Mouse (Mus musculus) embryonic facial prominence, embryonic 12.5 days (tissue): ENCODE measurements around the gene Ttc28. TPM values are rescaled to one million over a fixed set of nuclear protein-coding genes. Genes with fewer than 3 reads are reported as not detected.

ENCODE experiments used
- ATAC-seq: fragments of 200-750 bp; cut with Nextera tagmentation; 2 replicates; pipeline ENCODE4 v1.8.0; 2017; ENCODE audit not compliant: insufficient number of reproducible peaks, insufficient read depth, low FRiP score, low TSS enrichment
- H3K27ac ChIP-seq: fragments of 300-500 bp; sonication (generic); 2 replicates; pipeline ENCODE4 v1.5.1; 2016; ENCODE audit warnings: mild to moderate bottlenecking
- H3K27me3 ChIP-seq: fragments of 300-500 bp; sonication (generic); 2 replicates; pipeline ENCODE4 v1.6.1; 2016; ENCODE audit warnings: mild to moderate bottlenecking, moderate library complexity
- H3K36me3 ChIP-seq: fragments of 300-500 bp; sonication (generic); 2 replicates; pipeline ENCODE4 v1.6.1; 2016; ENCODE audit warnings: mild to moderate bottlenecking
- H3K4me1 ChIP-seq: fragments of 300-500 bp; sonication (generic); 2 replicates; pipeline ENCODE4 v1.6.1; 2016
- H3K4me2 ChIP-seq: fragments of 300-500 bp; sonication (generic); replicated peaks from 2 replicates; pipeline ENCODE4 v1.6.1; 2016; ENCODE audit warnings: mild to moderate bottlenecking, moderate library complexity
- H3K4me3 ChIP-seq: fragments of 300-500 bp; sonication (generic); 2 replicates; pipeline ENCODE4 v1.5.1; 2016; ENCODE audit warnings: mild to moderate bottlenecking
- H3K9ac ChIP-seq: fragments of 300-500 bp; sonication (generic); 2 replicates; pipeline ENCODE4 v1.6.1; 2016; ENCODE audit warnings: mild to moderate bottlenecking, moderate library complexity
- H3K9me3 ChIP-seq: fragments of 300-500 bp; sonication (generic); 2 replicates; pipeline ENCODE4 v1.6.1; 2016; ENCODE audit warnings: mild to moderate bottlenecking, moderate library complexity
- WGBS: fragments of 180-500 bp; shearing (Covaris S2); methylation state at CpG from one replicate; pipeline ENCODE4 v1.1.7; 2016; 5-methylcytosine and 5-hydroxymethylcytosine counted together
- polyA plus RNA-seq: library from polyadenylated mRNA; unstranded; fragments of >200 nt; fragmentation: Nextera tagmentation; extraction: Ambion mirVana; gene quantifications from 2 replicates; pipeline ENCODE4 v1.2.1, GENCODE M21; 2016

The Ttc28 gene
- polyA plus RNA-seq, 1 experiment from 2014 or later, result 21.2 TPM

DNA sequence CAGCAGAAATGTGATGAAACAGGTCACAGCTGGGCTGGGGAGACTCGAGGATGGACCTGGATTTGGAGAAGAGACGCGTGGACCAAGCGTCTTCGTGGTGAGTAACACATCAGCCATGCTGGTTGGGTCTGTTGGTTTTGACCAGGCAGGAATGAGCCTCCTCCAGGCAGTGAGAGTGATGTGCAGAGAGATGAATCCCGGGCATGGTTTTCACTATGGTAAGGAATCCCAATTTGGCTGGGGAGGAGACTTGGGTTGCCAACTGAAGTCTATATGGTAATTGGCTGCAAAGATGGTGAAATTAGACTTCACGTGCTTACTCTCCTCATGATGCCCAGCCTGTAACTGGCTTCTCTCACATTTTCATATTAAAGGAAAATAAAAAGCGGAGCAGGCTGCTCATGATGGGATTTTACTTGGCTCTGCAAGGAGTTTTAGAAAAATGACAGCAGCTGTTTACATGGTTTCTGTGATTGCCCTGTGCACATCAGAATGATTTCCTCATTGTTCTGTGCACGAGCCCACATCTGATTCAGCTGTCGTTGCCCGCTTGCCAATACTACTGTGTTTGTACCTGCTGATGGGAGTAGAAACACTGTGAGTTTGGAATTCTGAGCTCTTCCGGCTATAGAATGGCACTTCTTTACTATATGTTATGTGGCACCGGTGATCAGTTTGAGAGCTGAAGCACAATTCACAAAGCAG is 117.4 kb downstream of the Ttc28 start:
- no peaks in the 10 kb centered on the region for H3K9me3 ChIP-seq
- H3K27ac ChIP-seq, result no peak overlapping the region
- H3K36me3 ChIP-seq, result no peaks in the 10 kb centered on the region
- no peak overlapping the region for H3K4me3 ChIP-seq
- peaks cover 16% of the 10 kb centered on the region for H3K4me1 ChIP-seq
- 77% methylated on average over 13 of the region's 13 CpGs for WGBS
- H3K4me2 ChIP-seq, result no peak overlapping the region
- no peaks in the 10 kb centered on the region for H3K27me3 ChIP-seq
- ATAC-seq, result no peak
- H3K9ac ChIP-seq, result no peak overlapping the region

DNA sequence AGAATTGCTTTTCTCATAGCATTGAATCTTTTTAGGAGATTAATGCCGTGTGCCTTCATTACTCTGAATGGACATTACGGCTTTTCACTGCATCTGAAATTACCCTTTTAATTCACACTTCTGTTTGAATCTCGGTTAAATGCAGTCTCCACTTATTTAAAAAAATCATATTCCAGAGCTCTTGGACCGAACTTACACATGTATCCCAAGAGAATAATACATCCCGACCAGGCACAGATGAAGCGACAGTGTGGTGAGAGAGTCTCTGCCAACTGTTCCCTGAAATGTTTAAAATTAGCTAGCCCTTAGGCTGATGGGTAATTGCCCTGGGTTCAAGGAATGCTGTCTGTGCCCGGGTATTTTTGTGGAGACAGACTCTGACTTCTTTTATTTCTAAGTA is 118.1 kb downstream of the Ttc28 start:
- WGBS, result 43% methylated on average over 7 of the region's 7 CpGs
- Histone ChIP-seq H3K4me3 (no peak overlapping the region), H3K4me2 (no peak overlapping the region), H3K9ac (no peak overlapping the region), H3K36me3 (no peaks in the 10 kb centered on the region), H3K27me3 (no peaks in the 10 kb centered on the region), H3K27ac (no peak overlapping the region), H3K4me1 (peaks cover 16% of the 10 kb centered on the region), H3K9me3 (no peaks in the 10 kb centered on the region)
- ATAC-seq, result no peak

DNA sequence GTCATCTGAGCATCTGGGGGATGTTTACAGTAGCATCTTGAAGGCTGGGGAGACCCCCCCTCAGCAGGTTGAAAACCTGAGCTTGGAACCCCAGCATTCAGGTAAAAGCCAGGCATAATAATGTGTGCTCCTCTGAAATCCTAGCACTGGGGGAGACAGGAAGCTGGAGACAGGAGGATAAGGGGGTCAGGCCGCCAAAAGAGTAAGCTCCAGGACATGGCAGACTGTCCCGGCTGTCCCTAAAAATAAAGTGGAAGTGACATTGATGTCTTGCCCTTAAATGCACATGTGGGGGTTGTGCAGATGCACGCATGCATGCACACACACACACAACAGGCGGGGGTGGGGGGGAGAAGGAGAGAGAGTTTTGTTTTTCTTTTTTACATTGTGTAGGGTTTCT is 118.7 kb downstream of the Ttc28 start:
- Histone ChIP-seq H3K4me1 (peaks cover 16% of the 10 kb centered on the region), H3K27ac (no peak overlapping the region), H3K4me3 (no peak overlapping the region), H3K9ac (no peak overlapping the region), H3K27me3 (no peaks in the 10 kb centered on the region), H3K4me2 (no peak overlapping the region), H3K9me3 (no peaks in the 10 kb centered on the region), H3K36me3 (no peaks in the 10 kb centered on the region)
- ATAC-seq, result no peak
- 53% methylated on average over 4 of the region's 4 CpGs for WGBS

DNA sequence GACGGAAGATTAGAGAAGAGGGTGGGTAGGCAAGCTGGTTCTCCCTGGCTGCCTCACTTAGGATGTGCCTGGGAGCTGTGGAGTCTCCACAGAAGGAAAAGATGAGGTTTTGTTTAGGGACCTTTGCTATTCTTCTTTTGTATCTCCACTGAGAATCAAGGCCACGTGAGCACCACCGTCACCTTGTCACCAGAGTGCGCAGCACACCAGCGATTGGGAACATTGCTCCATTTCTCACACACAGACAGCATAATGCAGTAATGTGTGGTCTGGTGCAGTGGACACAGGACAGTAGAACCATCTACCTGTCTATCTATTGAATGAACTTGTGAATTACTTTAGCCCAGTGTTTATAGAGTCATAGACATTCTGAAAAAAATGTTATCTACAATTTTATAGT is 121.3 kb downstream of the Ttc28 start:
- Histone ChIP-seq H3K4me2 (no peak overlapping the region), H3K27ac (no peak overlapping the region), H3K4me1 (peaks cover 16% of the 10 kb centered on the region), H3K27me3 (no peaks in the 10 kb centered on the region), H3K4me3 (no peak overlapping the region), H3K9me3 (no peaks in the 10 kb centered on the region), H3K9ac (no peak overlapping the region), H3K36me3 (no peaks in the 10 kb centered on the region)
- ATAC-seq, result no peak
- WGBS, result 77% methylated on average over 5 of the region's 5 CpGs

DNA sequence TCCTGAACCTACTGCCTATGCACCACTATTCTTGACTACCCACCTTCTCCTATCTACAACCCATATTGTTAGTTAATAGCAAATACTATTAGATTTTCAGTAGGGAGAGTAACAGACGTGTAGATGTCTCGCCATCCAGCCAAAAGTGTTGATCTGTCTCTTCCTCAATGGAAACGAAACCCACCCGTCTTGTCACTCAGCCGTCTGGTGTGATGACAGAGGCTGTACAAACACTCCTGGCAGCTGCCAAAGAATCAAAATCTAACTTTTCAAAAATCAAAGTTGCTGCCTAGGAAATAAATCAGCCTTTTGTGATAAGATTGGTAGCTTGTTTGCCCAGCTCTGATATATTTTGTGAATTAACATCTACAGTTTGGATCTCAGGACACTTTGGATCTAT is 123.6 kb downstream of the Ttc28 start:
- peaks cover 27% of the 10 kb centered on the region for H3K4me1 ChIP-seq

DNA sequence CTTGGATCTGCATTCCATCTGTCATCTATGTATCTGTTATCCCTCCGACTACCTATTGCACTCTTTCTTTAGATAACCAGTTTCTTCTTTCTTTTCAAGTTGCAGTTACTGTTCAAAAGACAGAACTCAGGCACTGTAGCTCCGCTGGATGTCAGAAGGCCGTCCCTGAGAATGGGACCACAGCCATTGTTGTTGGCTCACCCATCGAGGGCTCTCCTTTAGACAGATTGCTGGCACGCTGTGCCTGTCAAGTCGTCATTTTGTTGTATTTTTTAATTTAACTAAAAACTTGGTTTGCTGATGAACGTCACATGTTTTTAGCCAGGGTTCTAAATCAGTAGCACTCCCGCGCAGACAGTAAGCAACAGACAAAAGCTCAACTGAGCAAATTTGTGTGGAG is 124.1 kb downstream of the Ttc28 start:
- WGBS, result 91% methylated on average over 9 of the region's 9 CpGs
- Histone ChIP-seq H3K36me3 (no peaks in the 10 kb centered on the region), H3K9ac (no peak overlapping the region), H3K27me3 (no peaks in the 10 kb centered on the region), H3K27ac (no peak overlapping the region), H3K4me3 (no peak overlapping the region), H3K4me2 (no peak overlapping the region), H3K9me3 (no peaks in the 10 kb centered on the region), H3K4me1 (peaks cover 29% of the 10 kb centered on the region)
- no peak for ATAC-seq

More for the DNA sequence above, 123.6 kb downstream of the Ttc28 start:
- 88% methylated on average over 5 of the region's 5 CpGs for WGBS
- Histone ChIP-seq H3K9ac (no peak overlapping the region), H3K4me3 (no peak overlapping the region), H3K9me3 (no peaks in the 10 kb centered on the region), H3K4me2 (no peak overlapping the region), H3K27me3 (no peaks in the 10 kb centered on the region), H3K36me3 (no peaks in the 10 kb centered on the region), H3K27ac (no peak overlapping the region)
- ATAC-seq, result no peak

DNA sequence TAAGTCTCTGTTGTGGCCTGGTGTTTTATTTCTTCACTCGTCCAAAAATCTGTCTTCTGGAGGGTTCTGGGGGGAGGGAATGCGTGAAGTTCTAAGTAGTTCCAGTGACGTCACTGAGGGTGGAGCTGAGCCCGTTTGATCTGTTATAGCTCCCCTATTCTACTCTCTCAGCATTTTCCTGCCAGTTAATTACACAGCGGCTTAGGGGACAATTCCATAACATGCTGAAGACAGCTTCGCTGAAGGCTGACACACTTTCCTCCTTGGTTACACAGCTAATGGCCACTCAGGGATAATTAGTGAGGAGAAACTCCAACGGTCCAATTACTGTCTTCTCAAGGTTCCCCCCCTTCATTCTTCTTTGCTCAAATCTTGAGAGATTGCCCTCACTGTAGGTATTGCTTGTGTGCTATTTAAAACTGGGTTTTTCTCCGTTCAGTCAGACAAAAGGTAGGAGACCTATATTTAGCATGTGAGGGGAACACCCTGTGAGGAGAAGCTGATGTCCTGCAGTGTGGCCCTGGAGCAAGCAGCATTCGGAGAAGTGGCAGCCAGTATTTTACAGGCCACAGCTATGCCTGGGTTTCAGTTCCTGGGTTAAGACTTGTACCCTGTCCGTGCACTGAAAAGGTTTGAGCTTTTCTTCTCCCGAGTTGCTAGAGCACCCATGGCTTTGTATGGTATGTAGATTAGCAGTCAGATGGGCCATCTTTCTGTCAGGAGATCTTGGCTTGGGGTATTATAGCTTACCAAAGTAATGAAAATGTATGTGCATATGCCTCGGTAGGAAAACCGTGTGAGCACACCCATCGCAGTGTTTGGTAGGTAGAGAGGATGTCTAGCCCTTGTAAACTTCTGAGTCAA is 126.9 kb downstream of the Ttc28 start:
- no peak overlapping the region for H3K4me3 ChIP-seq
- no peak for ATAC-seq
- H3K27me3 ChIP-seq, result no peaks in the 10 kb centered on the region
- WGBS, result 55% methylated on average over 14 of the region's 14 CpGs
- no peaks in the 10 kb centered on the region for H3K36me3 ChIP-seq
- no peak overlapping the region for H3K4me2 ChIP-seq
- peaks cover 33% of the 10 kb centered on the region for H3K4me1 ChIP-seq
- no peak overlapping the region for H3K9ac ChIP-seq
- peaks cover 5% of the 10 kb centered on the region; the same call in 1 of the 2 replicates for H3K9me3 ChIP-seq
- H3K27ac ChIP-seq, result peak overlapping the region; percentile 68

DNA sequence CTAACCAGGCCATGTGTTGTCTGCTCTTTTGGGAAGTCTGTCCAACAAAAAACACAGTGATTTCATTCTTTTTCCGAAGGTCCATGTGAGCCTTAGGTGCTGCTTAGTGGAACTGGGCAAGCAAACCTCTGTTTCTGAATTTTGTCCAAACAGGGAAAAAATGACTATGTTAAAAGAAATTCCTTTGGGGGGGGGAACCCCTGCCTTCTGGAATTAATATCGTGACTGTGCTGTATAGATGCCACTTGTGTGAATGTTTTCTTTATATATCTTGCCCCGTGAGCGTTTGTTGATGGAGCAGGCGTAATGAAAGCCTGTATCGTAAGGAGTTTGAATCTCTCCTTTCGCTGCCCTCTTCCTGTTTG is 127.5 kb downstream of the Ttc28 start:
- no peaks in the 10 kb centered on the region for H3K36me3 ChIP-seq
- no peak overlapping the region for H3K4me3 ChIP-seq
- WGBS, result 27% methylated on average over 7 of the region's 7 CpGs
- H3K4me2 ChIP-seq, result no peak overlapping the region
- H3K9ac ChIP-seq, result no peak overlapping the region
- H3K4me1 ChIP-seq, result peaks cover 38% of the 10 kb centered on the region
- peak overlapping the region; percentile 68 for H3K27ac ChIP-seq
- H3K9me3 ChIP-seq, result peaks cover 5% of the 10 kb centered on the region; the same call in 1 of the 2 replicates
- no peak for ATAC-seq
- no peaks in the 10 kb centered on the region for H3K27me3 ChIP-seq

DNA sequence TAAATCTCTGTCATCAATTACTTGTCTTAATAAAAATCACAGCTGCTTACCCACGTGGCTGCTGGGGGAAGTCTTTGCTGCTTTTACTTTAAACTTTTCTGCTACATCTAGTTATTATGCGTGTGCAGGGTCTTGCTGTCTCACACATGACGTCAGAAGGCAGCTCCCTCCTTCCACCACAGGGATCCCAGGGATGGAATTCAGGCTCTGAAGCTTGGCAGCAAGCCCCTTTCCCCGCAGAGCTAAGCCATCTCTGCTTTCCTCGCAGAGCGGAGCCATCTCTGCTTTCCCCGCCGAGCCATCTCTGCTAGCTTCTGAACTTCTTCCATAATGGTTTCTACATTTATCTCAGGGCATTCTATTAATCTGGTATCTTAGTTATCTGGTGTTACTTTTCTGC is 128.3 kb downstream of the Ttc28 start:
- ATAC-seq, result no peak
- no peaks in the 10 kb centered on the region for H3K36me3 ChIP-seq
- H3K4me2 ChIP-seq, result no peak overlapping the region
- H3K4me3 ChIP-seq, result no peak overlapping the region
- H3K4me1 ChIP-seq, result peaks cover 43% of the 10 kb centered on the region
- H3K27ac ChIP-seq, result no peak overlapping the region
- H3K9ac ChIP-seq, result no peak overlapping the region
- WGBS, result 46% methylated on average over 8 of the region's 8 CpGs
- peaks cover 5% of the 10 kb centered on the region; the same call in 1 of the 2 replicates for H3K9me3 ChIP-seq
- H3K27me3 ChIP-seq, result no peaks in the 10 kb centered on the region

DNA sequence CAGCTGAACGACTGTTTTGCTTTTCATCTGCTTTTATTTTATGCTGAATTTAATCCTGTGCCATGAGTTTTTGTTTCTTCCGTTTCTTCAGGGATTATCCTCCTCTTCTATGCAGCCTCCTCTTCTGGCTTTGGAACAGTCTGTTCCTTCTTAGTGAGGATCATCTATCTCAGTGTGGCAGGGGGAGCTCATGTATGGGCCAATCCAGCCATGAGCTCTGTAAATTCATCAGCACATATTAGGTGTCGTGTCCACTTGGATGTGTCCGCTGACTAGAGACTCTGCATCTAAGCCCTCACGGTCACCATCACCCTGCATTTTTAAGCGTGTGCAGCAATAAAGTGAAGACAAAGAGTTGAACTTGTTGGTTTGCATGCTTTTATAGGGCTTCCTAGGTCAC is 128.8 kb downstream of the Ttc28 start:
- ATAC-seq, result no peak
- H3K27ac ChIP-seq, result no peak overlapping the region

DNA sequence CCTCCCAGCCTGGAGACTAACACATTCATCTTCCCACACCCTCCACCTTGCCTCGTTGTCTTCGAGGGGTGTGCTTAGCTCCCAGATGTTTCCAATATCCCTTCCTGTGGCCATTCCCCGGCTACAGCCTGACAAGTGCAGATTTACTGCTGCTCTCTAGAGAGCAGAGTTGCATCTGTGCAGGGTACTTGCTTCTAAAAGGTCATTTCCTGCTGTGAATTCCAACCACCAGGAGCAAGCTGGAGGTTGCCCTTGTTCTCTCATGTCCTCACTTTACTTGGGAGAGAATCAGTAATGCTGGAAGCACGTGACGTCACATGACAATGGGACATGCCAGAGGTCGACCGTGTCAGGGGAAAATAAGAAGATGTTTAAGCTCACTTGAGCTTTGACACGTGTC is 131.7 kb downstream of the Ttc28 start:
- peaks cover 5% of the 10 kb centered on the region; the same call in 1 of the 2 replicates for H3K9me3 ChIP-seq
- H3K27ac ChIP-seq, result no peak overlapping the region
- H3K36me3 ChIP-seq, result no peaks in the 10 kb centered on the region
- H3K4me3 ChIP-seq, result no peak overlapping the region
- H3K27me3 ChIP-seq, result no peaks in the 10 kb centered on the region
- no peak overlapping the region for H3K9ac ChIP-seq
- H3K4me2 ChIP-seq, result no peak overlapping the region
- WGBS, result 18% methylated on average over 8 of the region's 8 CpGs
- ATAC-seq, result no peak
- peaks cover 40% of the 10 kb centered on the region for H3K4me1 ChIP-seq

More for the DNA sequence above, 128.8 kb downstream of the Ttc28 start:
- H3K36me3 ChIP-seq, result no peaks in the 10 kb centered on the region
- peaks cover 5% of the 10 kb centered on the region; the same call in 1 of the 2 replicates for H3K9me3 ChIP-seq
- H3K4me2 ChIP-seq, result no peak overlapping the region
- H3K9ac ChIP-seq, result no peak overlapping the region
- 80% methylated on average over 6 of the region's 6 CpGs for WGBS
- no peak overlapping the region for H3K4me3 ChIP-seq
- H3K4me1 ChIP-seq, result peaks cover 43% of the 10 kb centered on the region
- no peaks in the 10 kb centered on the region for H3K27me3 ChIP-seq

DNA sequence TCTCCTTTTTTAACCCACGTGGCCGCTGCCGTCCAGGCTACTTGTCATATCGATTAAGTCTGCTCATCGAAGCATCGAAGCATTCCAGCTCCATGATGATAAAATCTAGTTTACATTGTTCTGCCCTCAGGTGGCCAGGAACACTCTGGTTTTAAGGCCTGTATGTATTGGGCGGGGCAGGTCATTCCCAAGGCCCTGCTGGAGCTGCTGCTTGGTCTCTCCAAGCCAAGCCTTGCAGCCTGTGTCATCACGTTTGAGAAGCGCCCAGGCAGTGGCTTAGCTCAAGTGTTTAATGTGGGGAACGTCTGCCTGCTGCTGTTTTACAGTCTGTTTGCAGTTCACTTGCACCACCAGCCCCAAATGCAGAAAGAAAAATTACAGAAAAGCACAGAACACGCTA is 132.5 kb downstream of the Ttc28 start:
- peaks cover 35% of the 10 kb centered on the region for H3K4me1 ChIP-seq
- no peak overlapping the region for H3K9ac ChIP-seq
- no peak overlapping the region for H3K4me2 ChIP-seq
- H3K27ac ChIP-seq, result no peak overlapping the region
- no peak overlapping the region for H3K4me3 ChIP-seq
- peaks cover 5% of the 10 kb centered on the region; the same call in 1 of the 2 replicates for H3K9me3 ChIP-seq
- H3K27me3 ChIP-seq, result no peaks in the 10 kb centered on the region
- ATAC-seq, result no peak
- 75% methylated on average over 11 of the region's 11 CpGs for WGBS
- H3K36me3 ChIP-seq, result no peaks in the 10 kb centered on the region
